Mouse (Mus musculus): ENCODE measurements around the gene Adam1a.

DNA sequence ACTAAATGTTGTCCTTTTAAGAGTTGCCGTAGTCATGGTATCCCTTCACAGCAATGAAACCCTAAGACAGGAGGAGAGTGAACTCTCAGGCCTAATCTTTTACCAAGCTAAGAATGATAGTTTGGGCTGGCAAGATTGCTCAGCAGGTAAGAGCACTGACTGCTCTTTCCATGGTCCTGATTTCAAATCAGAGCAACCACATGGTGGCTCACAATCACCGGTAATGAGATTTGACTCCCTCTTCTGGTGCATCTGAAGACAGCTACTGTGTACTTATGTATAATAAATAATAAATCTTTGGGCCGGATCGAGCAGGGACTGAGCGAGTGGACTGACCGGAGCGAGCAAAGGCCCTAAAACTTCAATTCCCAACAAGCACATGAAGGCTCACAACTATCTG, 4.0 kb downstream of the Adam1a start:
- TF ChIP-seq GATA1 (IDR thresholded peaks at IDR 0.05; ENCODE audit: borderline replicate concordance, low read length) (no peak), CTCF (IDR thresholded peaks at IDR 0.05; ENCODE audit: low read depth, low read length) (no peak), TAL1 (conservative IDR thresholded peaks at IDR 0.05; ENCODE audit: low read depth, low read length) (no peak)

Data from G1E (cell line).